Mouse (Mus musculus) heart, embryonic 12.5 days (tissue): ENCODE results near the gene Bahcc1. TPM values are rescaled to one million over a fixed set of nuclear protein-coding genes. Genes with fewer than 3 reads are reported as not detected.
A peak's percentile ranks its signal among the peaks of the same experiment; 100 is the strongest.

Experiments used
- ATAC-seq: fragments of 200-750 bp; cut with Nextera tagmentation; 2 replicates; pipeline ENCODE4 v1.8.0; 2017; ENCODE audit warnings: moderate TSS enrichment, moderate library complexity; ENCODE audit not compliant: insufficient number of reproducible peaks, low FRiP score
- H3K27ac ChIP-seq: fragments of 300-500 bp; sonication (generic); 2 replicates; pipeline ENCODE4 v1.5.1; 2016; ENCODE audit warnings: mild to moderate bottlenecking, moderate library complexity; ENCODE audit not compliant: poor library complexity, severe bottlenecking
- H3K27me3 ChIP-seq: fragments of 300-500 bp; sonication (generic); replicated peaks from 2 replicates; pipeline ENCODE4 v1.6.1; 2016; ENCODE audit warnings: mild to moderate bottlenecking, moderate library complexity
- H3K36me3 ChIP-seq: fragments of 300-500 bp; sonication (generic); 2 replicates; pipeline ENCODE4 v1.6.1; 2016; ENCODE audit warnings: mild to moderate bottlenecking, moderate library complexity
- H3K4me1 ChIP-seq: fragments of 300-500 bp; sonication (generic); replicated peaks from 2 replicates; pipeline ENCODE4 v1.6.1; 2016; ENCODE audit warnings: mild to moderate bottlenecking
- H3K4me2 ChIP-seq: fragments of 300-500 bp; sonication (generic); 2 replicates; pipeline ENCODE4 v1.6.1; 2016; ENCODE audit warnings: mild to moderate bottlenecking, moderate library complexity
- H3K4me3 ChIP-seq: fragments of 300-500 bp; sonication (generic); 2 replicates; pipeline ENCODE4 v1.5.1; 2016; ENCODE audit warnings: mild to moderate bottlenecking
- H3K9ac ChIP-seq: fragments of 300-500 bp; sonication (generic); 2 replicates; pipeline ENCODE4 v1.6.1; 2016; ENCODE audit warnings: mild to moderate bottlenecking, moderate library complexity
- H3K9me3 ChIP-seq: fragments of 300-500 bp; sonication (generic); replicated peaks from 2 replicates; pipeline ENCODE4 v1.6.1; 2016; ENCODE audit warnings: mild to moderate bottlenecking, moderate library complexity
- WGBS: fragments of 180-500 bp; shearing (Covaris S2); methylation state at CpG from one replicate; pipeline ENCODE4 v1.1.7; 2016; 5-methylcytosine and 5-hydroxymethylcytosine counted together
- polyA plus RNA-seq: library from polyadenylated mRNA; unstranded; fragments of >200 nt; fragmentation: Nextera tagmentation; extraction: Ambion mirVana; gene quantifications from 2 replicates; pipeline ENCODE4 v1.2.1, GENCODE M21; 2016

Bahcc1 gene
- polyA plus RNA-seq, 1 experiment from 2014 or later, result 7.6 TPM

DNA sequence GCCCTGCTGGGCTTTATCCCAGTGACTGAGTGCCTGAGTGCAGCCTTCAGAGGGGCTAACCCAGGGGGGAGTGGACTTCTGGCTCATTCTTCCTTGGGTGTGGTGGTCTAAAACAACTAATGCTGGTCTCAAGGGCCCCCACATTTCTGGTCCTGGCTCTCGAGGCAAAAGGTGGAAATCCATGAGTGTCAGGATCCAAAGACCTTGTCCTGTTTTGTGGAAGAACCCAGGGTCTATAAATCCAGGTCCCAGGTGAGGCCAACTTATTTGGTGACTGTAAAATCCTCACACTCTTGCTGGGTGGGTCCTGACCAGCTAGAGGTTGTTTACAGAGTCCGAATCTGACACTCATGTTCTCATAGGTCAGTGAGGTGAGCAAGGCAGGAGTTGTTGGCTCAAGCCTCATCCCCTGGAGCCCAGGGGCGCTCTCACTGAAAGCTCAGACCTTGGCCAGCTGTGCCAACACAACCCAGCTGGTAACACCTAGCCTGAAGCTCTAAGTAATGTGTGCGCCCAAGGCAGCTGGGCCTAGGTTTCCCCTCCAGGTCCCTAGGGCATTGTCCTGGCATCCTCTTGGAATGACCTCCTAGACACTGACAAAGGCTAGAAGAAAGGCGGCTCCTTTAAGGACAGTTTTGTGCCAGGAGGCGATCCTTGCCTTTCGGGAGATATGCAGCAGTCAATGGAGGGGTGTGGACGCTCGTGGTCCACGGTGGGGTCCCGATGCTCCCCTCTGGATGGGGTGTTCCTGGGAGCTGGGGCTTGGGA lies 8.1 kb upstream of the Bahcc1 start:
- H3K4me1 ChIP-seq, result peaks cover 87% of the 10 kb centered on the region
- ATAC-seq, result no peak

DNA sequence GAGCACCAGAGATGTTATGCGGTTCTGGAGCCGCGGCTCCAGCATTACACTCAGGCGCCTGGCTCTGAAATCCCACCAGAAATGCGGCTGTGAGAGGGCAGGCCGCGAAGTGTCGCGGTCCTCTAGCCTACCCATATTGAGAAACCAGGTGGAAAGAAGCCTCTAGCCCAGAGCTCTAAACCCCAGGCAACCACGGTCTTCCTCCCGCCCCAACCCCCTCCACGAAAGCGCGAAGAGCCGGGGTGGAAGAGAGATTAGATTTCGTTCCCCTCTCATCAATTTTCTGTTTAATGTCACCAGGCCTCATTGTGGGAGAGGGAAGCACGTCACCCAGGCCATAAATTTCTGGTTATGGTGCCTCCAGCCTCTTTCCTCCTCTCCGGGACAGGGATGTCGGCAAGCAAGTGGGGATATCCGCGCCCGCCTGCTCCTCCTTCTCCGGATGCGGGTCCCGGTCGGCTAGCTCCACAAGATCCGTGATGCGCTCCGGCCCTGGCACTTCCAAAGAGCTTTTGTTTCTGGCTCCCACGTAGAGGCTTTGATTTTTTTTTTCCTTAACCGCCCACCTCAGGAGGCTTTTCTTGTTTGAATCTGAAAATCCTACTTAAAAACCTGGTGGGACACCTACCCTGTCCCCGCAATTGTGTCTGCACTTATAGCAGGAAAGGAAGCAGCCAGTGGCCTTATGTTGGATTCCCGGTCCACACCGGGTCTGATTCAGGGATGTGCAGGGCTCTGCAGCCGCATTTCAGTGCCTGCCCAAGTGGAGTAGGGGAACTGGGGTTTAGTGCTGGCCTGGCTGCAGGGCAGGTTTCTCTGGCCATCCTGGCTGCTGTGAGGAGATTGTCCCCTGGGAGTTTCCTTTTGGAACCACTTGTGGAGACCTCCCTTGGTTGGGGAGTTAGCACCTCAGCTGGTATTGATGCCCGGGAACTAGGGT lies 7.2 kb upstream of the Bahcc1 start:
- Histone ChIP-seq H3K4me2 (peak overlapping the region; percentile 83), H3K27me3 (no peaks in the 10 kb centered on the region), H3K36me3 (no peaks in the 10 kb centered on the region), H3K4me3 (peak overlapping the region; percentile 41), H3K9me3 (no peaks in the 10 kb centered on the region), H3K27ac (no peak overlapping the region), H3K9ac (peak overlapping the region; percentile 83), H3K4me1 (peaks cover 78% of the 10 kb centered on the region)
- ATAC-seq, result no peak
- 6% methylated on average over 36 of the region's 36 CpGs for WGBS

More for the DNA sequence above, 8.1 kb upstream of the Bahcc1 start:
- Histone ChIP-seq H3K27me3 (no peaks in the 10 kb centered on the region), H3K9ac (peak overlapping the region; percentile 83), H3K27ac (peak overlapping the region; percentile 53; the same call in 1 of the 2 replicates), H3K36me3 (no peaks in the 10 kb centered on the region), H3K4me3 (peak overlapping the region; percentile 41), H3K9me3 (no peaks in the 10 kb centered on the region), H3K4me2 (peak overlapping the region; percentile 83)
- 29% methylated on average over 11 of the region's 11 CpGs for WGBS

DNA sequence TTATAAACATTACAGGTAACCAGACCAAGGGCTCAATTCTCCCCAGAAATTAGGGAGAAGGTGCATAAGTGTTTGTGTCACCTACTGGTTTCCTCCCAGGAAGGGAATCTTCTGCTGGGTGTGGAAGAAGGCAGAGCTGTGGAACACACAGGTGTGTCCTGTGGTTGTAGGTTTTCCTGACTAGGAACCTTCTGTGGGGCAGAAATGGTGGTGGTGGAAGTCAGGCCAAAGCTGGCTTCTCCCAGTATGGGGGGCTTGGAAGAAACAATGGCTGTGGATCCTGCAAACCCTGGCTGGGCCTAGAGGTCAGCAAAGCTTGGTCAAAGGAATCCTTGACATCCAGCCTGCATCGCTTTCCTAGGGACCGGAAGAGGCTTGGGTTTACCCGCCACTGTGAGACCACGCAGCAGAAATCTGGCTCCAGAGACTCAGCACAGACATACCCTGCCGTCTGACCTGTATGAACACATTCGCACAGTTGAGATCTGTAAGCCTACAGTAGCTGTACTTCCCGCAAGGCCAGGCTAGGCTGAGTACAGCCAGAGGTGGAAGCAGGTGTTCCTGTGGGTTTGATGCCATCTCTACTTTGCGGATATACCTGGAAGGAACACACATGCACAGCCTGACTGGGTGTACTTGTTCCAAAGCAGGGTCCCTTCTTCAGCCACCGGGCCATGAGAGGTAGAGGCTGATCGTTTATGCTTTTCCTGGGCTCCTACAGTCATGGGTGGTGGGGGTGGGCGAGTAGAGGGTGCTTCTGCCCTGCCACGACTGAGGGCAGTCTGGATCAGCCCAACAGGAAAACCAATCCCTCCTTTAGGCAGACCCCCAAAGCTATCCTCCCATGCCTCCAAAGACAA lies 6.1 kb upstream of the Bahcc1 start:
- peak overlapping the region; percentile 95 for H3K4me2 ChIP-seq

DNA sequence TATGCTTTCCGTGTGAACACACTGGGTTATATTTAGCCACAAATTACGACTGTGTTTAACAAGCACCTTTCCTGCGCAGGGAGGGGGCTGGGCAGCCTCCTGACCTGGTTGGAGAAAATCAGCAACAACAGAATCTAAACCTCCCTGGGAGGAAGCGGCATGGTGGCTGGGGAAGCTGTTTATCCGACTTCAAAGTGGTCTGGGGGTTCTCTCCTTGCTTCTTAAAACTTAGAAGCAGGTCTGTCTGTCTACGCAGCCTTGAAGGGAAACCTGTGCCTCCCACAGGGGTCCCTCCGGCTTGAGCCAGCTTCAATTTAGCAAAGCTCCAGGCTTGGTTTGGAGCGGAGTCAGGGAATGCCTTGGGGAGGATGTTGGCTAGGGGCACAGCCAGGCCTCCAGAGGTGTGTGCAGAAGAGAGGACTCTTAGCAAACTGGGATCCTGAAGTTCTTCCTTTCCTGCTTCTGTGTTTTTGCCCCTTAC lies 5.1 kb upstream of the Bahcc1 start:
- Histone ChIP-seq H3K36me3 (no peaks in the 10 kb centered on the region), H3K27ac (peak overlapping the region; percentile 96), H3K9ac (peak overlapping the region; percentile 83), H3K4me2 (peak overlapping the region; percentile 95), H3K27me3 (no peaks in the 10 kb centered on the region), H3K4me3 (no peak overlapping the region), H3K9me3 (no peaks in the 10 kb centered on the region), H3K4me1 (peaks cover 73% of the 10 kb centered on the region)
- WGBS, result 13% methylated on average over 8 of the region's 8 CpGs
- ATAC-seq, result no peak

More for the DNA sequence above, 6.1 kb upstream of the Bahcc1 start:
- no peaks in the 10 kb centered on the region for H3K27me3 ChIP-seq
- no peaks in the 10 kb centered on the region for H3K36me3 ChIP-seq
- peak overlapping the region; percentile 83 for H3K9ac ChIP-seq
- 56% methylated on average over 12 of the region's 12 CpGs for WGBS
- peaks cover 67% of the 10 kb centered on the region for H3K4me1 ChIP-seq
- H3K4me3 ChIP-seq, result no peak overlapping the region
- H3K27ac ChIP-seq, result peak overlapping the region; percentile 96
- no peak for ATAC-seq
- H3K9me3 ChIP-seq, result no peaks in the 10 kb centered on the region

DNA sequence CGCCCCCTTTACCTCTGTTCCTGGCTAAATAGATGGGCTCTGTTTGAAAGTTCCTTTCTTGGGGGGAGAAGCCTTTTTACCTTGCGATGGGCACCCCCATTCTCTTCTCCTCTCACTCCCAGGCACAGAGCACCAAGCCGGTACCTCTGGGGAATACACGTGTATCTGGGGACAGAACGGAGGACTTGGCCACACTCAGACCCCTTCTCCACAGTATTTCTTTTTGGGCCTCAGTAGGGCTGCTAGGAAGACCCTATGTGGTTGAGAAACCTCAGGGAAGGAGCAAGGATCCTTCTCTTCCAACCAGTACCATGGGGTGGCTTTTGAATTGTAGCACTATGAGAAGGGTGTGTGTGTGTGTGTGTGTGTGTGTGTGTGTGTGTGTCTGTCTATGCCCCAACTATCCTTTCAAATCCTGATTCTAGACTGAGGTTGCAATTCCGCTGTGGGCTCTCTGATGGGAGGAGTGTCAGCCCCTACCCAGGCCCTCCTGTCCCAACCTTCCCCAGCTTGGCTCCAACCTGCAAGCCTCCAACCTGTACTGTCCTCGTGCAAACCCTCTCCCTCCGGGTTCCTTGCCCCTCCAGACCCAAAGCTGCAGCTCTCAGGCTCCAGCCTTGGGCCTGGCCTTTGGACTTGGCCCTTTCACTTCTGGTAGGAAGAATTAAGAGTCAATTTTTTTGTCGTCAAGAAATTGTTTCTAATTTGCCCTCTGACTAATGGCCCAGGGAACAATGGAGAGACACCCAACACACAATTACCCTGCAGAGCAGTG lies 4.4 kb upstream of the Bahcc1 start:
- Histone ChIP-seq H3K36me3 (no peaks in the 10 kb centered on the region), H3K27me3 (no peaks in the 10 kb centered on the region), H3K4me2 (peak overlapping the region; percentile 95), H3K4me1 (peaks cover 72% of the 10 kb centered on the region), H3K9ac (peak overlapping the region; percentile 83), H3K27ac (peak overlapping the region; percentile 96), H3K9me3 (no peaks in the 10 kb centered on the region), H3K4me3 (0 out of 2 replicates have a peak overlapping the region, but pooled peaks have one; percentile 2)
- ATAC-seq, result no peak
- WGBS, result 54% methylated on average over 9 of the region's 9 CpGs

DNA sequence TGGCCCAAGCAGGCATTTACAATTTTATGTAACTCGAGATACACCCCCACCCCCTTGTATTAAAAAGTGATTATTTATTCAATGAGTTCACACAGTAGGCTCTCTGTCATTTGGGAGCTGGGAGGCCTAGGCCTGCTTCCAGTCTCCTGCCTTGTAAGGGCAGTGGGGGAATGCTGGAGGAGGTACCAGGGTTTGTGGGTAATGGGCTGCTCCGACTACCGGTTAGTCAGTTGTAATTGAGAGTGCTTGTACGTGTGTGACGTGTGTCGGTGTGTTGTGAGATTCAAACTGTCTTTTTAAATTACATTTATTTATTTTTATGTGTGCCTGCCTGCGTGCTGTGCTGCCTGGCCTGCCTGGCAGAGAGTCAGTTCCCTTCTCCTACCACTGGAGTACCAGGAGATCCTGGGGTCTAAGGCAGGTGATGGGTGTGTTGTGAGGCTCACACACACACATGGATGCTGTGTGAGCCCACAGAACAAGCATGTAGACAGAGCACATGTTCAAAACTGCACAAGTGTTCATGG lies 3.8 kb upstream of the Bahcc1 start:
- H3K4me1 ChIP-seq, result peaks cover 65% of the 10 kb centered on the region
- peak overlapping the region; percentile 99 for H3K9ac ChIP-seq
- peak overlapping the region; percentile 95 for H3K4me2 ChIP-seq
- WGBS, result 58% methylated on average over 7 of the region's 7 CpGs
- no peaks in the 10 kb centered on the region for H3K36me3 ChIP-seq
- H3K27ac ChIP-seq, result peak overlapping the region; percentile 96
- no peaks in the 10 kb centered on the region for H3K27me3 ChIP-seq
- no peak for ATAC-seq
- H3K9me3 ChIP-seq, result no peaks in the 10 kb centered on the region
- peak overlapping the region; percentile 98 for H3K4me3 ChIP-seq

DNA sequence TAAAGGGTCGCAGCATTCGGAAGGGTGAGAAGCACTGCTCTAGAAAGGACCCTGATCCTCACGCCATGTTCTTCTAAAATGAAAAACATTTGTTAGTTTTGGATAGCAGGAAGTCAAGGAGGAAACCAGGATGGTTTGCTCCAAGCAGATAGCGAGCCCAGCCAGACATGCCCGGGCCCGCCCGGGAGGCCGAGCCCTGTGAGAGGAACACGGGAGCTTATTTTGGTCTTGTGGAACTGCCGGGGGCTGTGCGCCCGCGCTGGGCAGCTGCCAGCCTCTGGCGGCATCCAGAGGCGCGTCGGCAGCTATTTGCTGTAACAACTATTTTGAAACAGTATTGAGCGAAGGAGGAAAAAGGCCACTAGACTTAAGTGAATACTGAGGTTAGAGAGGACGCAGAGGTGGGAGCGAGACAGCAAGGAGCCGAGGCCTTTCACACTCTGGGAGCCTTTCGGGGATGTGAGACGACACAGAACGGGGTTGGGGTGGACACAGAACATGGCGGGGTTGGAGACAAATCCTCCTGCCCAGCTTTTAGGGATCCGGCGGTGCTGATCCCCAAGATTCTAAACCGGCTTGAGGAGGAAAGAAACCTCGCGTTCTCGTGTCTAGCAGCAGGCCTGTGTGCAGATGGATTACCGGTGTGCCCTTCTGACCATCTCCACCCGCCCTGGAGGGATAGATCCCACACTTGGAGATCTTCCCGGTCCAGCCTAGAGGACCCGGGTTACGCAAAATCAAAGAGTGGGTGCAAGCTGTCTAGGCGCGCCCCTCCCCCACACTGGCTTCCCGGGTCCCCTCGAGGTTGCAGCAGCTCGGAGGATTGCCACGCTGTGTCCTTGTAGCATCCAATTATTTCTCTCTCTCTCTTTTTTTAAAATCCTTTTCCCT lies 2.6 kb upstream of the Bahcc1 start:
- peak overlapping the region; percentile 96 for H3K27ac ChIP-seq
- H3K27me3 ChIP-seq, result no peaks in the 10 kb centered on the region
- WGBS, result 2% methylated on average over 42 of the region's 42 CpGs
- H3K4me2 ChIP-seq, result peak overlapping the region; percentile 95
- H3K4me1 ChIP-seq, result peaks cover 54% of the 10 kb centered on the region
- peak overlapping the region; percentile 98 for H3K4me3 ChIP-seq
- H3K36me3 ChIP-seq, result no peaks in the 10 kb centered on the region
- no peaks in the 10 kb centered on the region for H3K9me3 ChIP-seq
- no peak for ATAC-seq
- peak overlapping the region; percentile 99 for H3K9ac ChIP-seq

DNA sequence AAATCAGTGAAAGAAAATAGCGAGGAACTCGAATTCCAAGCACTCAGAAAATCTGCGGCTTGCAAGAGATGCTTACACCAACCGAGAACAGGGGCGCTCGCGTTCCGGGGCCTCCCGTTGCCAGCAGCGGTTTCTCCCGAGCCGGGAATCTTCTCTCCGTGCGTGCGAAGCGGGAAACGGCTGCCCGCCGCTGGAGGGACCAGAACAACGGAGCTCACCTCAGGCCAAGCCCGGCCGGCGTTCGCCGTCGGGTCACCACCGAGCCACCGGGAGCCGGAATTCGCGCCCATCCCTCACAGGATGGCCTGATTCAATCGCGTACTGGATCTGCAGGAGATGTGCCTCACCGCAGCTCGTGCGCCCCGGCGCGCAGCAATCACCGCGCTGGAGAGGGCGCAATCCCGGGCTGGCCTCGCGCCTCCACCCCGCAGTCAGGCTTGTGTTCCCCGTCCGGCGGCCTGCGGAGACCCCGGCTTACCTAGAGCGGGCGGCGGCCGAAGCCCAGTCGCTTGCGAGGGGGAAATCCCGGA lies 1.8 kb upstream of the Bahcc1 start:
- no peak for ATAC-seq
- Histone ChIP-seq H3K9ac (peak overlapping the region; percentile 99), H3K27ac (peak overlapping the region; percentile 96), H3K4me2 (peak overlapping the region; percentile 95), H3K27me3 (no peaks in the 10 kb centered on the region), H3K4me3 (peak overlapping the region; percentile 98), H3K4me1 (peaks cover 46% of the 10 kb centered on the region), H3K36me3 (no peaks in the 10 kb centered on the region), H3K9me3 (no peaks in the 10 kb centered on the region)
- under 1% methylated on average over 58 of the region's 58 CpGs for WGBS

DNA sequence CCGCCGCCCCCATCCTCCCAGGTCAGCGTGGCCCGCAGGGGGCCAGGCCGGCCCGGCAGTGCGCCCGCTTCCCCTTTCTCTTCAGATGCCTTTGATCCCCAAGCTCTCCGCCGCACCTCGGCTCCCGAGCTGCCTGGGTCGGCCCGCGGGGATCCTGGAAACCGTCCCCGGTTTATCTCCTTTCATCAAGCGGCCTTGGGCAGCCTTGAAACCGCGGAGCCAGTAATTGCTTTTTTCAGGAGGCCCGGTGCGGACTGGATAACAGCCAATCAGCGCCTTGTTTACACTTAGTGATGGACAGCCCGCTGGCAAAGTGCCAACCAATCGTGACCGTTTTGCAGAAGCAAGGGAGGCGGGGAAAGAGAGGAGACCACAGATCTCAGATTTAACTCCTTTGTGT lies 1.4 kb upstream of the Bahcc1 start:
- peak; percentile 70 for ATAC-seq
- Histone ChIP-seq H3K4me2 (peak overlapping the region; percentile 95), H3K36me3 (no peaks in the 10 kb centered on the region), H3K4me3 (peak overlapping the region; percentile 98), H3K9me3 (no peaks in the 10 kb centered on the region), H3K27me3 (no peaks in the 10 kb centered on the region), H3K4me1 (peaks cover 41% of the 10 kb centered on the region), H3K9ac (peak overlapping the region; percentile 99), H3K27ac (peak overlapping the region; percentile 96)
- under 1% methylated on average over 27 of the region's 27 CpGs for WGBS
